Mouse (Mus musculus): ENCODE measurements around the gene Tbc1d2b. TPM values are rescaled to one million over a fixed set of nuclear protein-coding genes. Genes with fewer than 3 reads are reported as not detected.

Gene Tbc1d2b
- total RNA-seq (2015; ENCODE audit: low replicate concordance) (69.2 and 78.6 TPM in 2 replicates), total RNA-seq (2017; ENCODE audit: low replicate concordance) (76.9 and 83.4 TPM in 2 replicates)

- ATAC-seq (replicated peaks; ENCODE audit: low FRiP score, poor library complexity, severe bottlenecking): peak; percentile 72
Measured at GRCm38 (mm10) chr9:90270193-90270943, at the start of gene Tbc1d2b. Gene Tbc1d2b (minus strand): TSS chr9:90270804.

DNA sequence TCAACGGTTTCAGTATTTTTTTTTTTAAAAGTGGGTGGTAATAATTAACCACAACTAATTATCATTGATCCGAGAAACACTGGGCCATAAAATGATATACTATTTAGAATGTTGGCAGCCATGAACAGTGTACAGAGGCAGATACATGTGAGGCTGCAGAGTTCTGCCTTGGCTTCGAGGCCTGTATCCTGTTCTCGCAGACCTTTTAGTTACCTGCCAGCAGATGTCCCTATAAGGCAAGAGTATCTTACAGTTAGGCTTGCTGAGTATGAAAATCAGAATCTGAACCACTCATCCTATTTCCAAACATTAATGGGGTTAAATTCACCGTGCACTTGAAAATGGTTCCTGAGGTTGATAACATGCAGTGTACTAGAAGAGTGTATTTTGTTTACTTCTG is 45.7 kb upstream of the Tbc1d2b start:
- ATAC-seq (replicated peaks; ENCODE audit: low FRiP score, poor library complexity, severe bottlenecking): peak; percentile 72

DNA sequence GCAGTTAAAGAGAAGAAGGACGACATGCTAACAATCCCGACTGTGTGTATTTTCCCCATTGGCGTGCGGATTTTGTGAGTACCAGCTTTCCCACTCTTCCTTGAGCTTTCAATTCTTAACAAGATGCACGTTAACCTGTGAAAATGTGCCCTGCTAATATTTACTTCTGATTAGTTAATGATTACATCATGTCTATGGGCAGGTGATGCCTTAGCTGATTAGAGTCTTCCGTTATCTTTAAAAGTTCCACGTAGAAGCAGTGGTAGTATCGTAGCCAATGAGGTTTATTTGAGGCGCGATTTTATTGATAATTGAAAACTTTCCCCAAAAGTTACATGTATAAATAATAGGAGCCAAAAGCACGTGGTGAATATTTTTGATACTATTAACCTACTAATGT is 45.1 kb upstream of the Tbc1d2b start:
- no peak for ATAC-seq (replicated peaks; ENCODE audit: low FRiP score, poor library complexity, severe bottlenecking)

DNA sequence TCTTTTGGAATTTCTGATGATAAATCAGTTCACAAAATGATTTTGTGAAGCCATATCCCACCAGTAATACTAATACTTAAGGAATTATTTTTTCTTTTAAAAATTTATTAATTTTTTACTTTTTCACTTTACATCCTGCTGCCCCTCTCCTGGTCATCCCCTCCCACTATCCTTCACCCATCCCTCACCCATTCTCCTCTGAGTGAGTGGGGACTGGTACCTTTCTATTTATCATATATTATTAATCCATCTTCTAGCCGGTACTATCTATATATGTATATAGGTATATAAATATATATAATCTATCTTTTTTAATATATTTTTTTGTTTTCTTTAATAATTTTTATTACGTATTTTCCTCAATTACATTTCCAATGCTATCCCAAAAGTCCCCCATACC is 33.6 kb upstream of the Tbc1d2b start:
- ATAC-seq (replicated peaks; ENCODE audit: low FRiP score, poor library complexity, severe bottlenecking): no peak

DNA sequence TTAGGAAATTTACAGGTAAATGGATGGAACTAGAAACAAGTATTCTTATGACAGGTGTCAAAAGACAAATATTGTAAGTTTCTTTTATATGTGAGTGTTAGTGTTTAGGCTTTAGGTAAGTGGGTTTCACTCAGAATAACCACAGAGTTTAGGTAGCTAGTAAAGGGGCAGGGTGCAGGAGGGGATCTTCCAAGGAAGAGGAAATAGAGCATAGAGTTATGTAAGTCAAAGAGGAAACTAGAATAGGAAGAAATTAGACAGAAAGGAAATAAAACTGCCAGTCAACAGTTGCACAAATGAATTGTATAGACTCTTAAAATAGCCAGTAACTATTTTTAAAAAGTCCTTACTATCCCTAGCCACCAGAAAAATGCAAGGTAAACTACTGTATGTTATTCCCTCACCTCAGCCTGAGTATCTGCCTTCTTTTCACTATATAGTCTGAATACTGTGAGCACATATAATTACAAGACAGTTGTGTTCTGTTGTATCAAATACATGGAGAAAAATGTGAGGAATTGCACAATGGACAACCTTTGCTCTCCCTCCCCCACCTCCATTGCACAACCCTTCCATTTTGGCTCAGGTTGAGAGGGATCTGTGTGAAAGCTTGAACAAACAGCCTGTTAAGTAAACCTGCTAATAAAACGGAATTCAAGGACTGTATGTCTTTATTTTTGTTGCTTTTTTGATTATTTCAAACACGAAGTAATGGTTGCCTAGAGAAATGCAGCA is 32.7 kb upstream of the Tbc1d2b start:
- ATAC-seq (replicated peaks; ENCODE audit: low FRiP score, poor library complexity, severe bottlenecking): no peak

GRCm38 (mm10) chr9:90302670-90303069 is 32.1 kb upstream of the Tbc1d2b start:
- no peak for ATAC-seq (replicated peaks; ENCODE audit: low FRiP score, poor library complexity, severe bottlenecking)

DNA sequence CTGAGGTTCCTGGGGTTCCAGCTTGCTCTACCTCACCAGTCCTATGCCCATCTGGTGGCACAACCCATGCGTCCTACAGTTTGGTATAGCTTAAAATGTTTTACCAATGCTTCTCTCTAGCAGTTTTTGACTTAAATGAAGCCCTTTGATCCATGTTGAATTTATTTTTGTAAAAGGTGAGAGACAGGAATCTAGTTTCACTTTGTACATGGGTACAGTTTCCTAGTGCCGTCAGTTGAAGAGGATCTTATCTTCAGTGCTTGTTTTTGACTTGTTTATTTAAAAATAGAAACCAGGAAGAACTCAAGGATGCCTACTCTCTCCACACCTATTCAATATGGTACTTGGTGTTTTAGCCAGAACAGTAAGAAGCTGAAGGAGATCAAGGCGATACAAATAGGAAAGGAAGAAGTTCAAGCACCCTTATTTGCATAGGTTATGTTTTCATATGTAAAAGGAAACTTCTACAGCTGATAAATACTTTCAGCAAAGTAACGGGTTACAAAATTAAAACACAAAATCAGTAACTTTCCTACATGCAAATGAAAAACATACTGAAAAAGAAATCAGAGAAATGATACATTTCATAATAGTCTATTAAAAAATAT is 30.6 kb upstream of the Tbc1d2b start:
- peak; percentile 55; the same call in 1 of the 2 replicates for ATAC-seq (replicated peaks; ENCODE audit: low FRiP score, poor library complexity, severe bottlenecking)

GRCm38 (mm10) chr9:90297637-90298036 is 27.0 kb upstream of the Tbc1d2b start:
- ATAC-seq (replicated peaks; ENCODE audit: low FRiP score, poor library complexity, severe bottlenecking): no peak

- ATAC-seq (replicated peaks; ENCODE audit: low FRiP score, poor library complexity, severe bottlenecking): no peak
Measured at GRCm38 (mm10) chr9:90293641-90294398, 23.2 kb upstream of the Tbc1d2b start.

DNA sequence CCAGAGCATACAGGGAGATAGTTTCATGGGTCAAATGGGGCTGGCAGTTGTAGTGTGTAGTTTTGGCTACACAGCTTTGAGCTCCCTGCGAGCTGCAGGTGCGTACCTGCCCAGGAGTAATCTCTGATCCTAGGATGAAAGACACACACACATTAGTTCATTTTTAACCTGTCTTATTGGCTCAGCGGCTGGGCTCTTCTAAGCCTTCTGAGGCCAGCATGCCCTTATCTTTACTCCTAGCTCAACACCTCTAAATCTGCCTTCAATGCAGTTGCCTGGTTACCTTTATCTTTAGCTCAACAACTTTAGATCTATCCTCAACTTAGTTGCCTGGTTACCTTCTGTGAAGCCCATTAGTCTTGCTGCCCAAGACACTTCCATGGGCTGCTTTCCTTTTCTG is 7.8 kb upstream of the Tbc1d2b start:
- no peak for ATAC-seq (replicated peaks; ENCODE audit: low FRiP score, poor library complexity, severe bottlenecking)

GRCm38 (mm10) chr9:90277884-90278283 is 7.3 kb upstream of the Tbc1d2b start:
- ATAC-seq (replicated peaks; ENCODE audit: low FRiP score, poor library complexity, severe bottlenecking): no peak

DNA sequence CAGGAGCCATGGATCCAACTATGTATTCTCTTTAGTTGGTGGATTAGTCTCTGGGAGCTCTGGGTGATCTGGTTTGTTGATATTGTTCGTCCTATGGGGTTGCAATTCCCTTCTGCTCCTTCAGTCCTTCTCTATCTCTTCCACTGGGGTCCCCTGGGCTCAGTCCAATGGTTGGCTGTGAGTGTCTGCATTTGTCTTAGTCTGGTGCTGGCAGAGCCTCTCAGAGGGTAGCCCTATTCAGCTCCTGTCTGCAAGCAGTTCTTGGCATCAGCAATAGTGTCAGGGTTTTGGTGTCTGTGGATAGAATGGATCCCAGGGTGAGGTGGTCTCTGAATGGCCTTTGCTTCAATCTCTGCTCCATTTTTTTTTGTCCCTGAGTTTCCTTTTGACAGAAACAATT is 6.2 kb upstream of the Tbc1d2b start:
- ATAC-seq (replicated peaks; ENCODE audit: low FRiP score, poor library complexity, severe bottlenecking): no peak

GRCm38 (mm10) chr9:90275906-90276305 is 5.3 kb upstream of the Tbc1d2b start:
- ATAC-seq (replicated peaks; ENCODE audit: low FRiP score, poor library complexity, severe bottlenecking): no peak

GRCm38 (mm10) chr9:90275500-90275899 is 4.9 kb upstream of the Tbc1d2b start:
- ATAC-seq (replicated peaks; ENCODE audit: low FRiP score, poor library complexity, severe bottlenecking): no peak

- no peak for ATAC-seq (replicated peaks; ENCODE audit: low FRiP score, poor library complexity, severe bottlenecking)
Measured at GRCm38 (mm10) chr9:90274516-90274915, 3.9 kb upstream of the Tbc1d2b start.

DNA sequence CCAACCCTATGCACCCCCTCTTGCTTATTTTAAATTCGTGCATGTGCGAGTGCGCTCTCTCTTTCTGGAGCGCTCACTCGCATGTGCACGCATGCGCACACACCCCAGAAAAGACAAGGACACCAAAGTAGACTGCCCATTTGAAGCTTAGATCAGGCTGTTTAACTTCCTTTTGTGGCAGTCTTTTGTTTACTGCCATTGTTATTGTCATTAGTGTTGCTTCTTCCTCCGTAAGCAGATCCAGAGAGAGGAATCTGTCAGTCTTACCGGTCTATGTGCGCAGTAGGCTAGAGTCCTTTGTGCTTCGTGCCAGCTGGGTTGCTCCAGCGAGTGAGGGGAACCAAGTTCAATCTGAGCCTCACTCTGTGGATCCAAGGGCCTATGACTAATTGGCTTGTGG is 1.7 kb upstream of the Tbc1d2b start:
- no peak for ATAC-seq (replicated peaks; ENCODE audit: low FRiP score, poor library complexity, severe bottlenecking)

- no peak for ATAC-seq (replicated peaks; ENCODE audit: low FRiP score, poor library complexity, severe bottlenecking)
Measured at GRCm38 (mm10) chr9:90271541-90272090, 1.0 kb upstream of the Tbc1d2b start.

DNA sequence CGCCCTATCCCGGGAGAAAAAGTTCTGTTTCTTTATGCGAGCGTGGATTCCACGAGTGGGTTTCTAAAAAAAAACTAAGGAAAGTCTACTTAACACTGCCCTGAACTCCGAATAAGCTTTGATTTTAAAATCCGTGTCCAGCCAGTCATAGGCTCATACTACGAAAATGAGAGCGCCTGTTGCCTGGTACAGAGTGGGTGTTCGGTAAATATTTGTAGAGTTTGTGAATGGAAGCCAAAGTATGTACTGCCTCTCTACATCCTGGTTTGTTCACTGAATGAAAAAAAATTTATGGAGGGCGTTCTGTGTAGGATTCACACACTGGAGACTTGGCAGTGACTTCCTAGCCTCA is 316 bp upstream of the Tbc1d2b start:
- 0 out of 2 replicates have a peak, but pooled peaks have one; percentile 0 for ATAC-seq (replicated peaks; ENCODE audit: low FRiP score, poor library complexity, severe bottlenecking)

DNA sequence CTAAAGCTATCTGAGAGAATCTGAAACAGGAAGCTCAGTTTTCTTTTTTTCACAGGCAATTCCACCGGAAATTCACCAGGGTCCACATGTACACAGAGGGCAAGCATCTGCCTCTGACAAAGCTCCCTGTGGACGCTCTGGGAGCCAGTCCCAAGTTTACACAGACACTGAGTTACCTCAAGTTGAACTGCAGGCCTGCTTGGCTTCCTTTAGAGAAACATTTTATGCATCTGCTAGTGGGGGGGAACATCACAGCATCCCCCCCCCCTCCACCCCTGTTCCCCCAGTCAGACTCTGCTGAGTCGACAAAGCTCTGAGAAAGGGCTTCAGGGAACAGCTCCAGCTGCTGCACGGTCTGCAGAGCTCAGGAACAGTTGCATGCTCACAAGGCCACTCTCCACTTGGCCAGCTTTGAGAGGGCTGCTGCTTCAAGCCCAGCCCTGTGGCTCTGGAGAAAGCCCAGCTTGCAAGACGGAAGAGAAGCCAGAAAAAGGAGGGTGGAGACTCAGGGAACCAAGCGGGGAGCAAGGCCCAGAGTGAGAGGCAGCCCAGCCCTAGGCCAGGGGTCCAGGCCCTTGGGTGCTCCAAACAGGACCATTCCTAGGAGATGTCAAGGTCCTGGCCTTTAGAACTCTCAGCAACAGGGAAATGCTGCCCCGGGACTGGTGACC is 1.5 kb downstream of the Tbc1d2b start:
- ATAC-seq (replicated peaks; ENCODE audit: low FRiP score, poor library complexity, severe bottlenecking): peak; percentile 56
